Mouse (Mus musculus): ENCODE data around the gene Glra1. TPM values are rescaled to one million over a fixed set of nuclear protein-coding genes. Genes with fewer than 3 reads are reported as not detected.
"Not testable (repeated sequence)": the region's sequence is repeated elsewhere in the genome, so short reads cannot be mapped to it uniquely, and the experiment has no call there.

Glra1 gene
- not detected in 2 replicates for polyA plus RNA-seq (2012; rRNA removed)

DNA sequence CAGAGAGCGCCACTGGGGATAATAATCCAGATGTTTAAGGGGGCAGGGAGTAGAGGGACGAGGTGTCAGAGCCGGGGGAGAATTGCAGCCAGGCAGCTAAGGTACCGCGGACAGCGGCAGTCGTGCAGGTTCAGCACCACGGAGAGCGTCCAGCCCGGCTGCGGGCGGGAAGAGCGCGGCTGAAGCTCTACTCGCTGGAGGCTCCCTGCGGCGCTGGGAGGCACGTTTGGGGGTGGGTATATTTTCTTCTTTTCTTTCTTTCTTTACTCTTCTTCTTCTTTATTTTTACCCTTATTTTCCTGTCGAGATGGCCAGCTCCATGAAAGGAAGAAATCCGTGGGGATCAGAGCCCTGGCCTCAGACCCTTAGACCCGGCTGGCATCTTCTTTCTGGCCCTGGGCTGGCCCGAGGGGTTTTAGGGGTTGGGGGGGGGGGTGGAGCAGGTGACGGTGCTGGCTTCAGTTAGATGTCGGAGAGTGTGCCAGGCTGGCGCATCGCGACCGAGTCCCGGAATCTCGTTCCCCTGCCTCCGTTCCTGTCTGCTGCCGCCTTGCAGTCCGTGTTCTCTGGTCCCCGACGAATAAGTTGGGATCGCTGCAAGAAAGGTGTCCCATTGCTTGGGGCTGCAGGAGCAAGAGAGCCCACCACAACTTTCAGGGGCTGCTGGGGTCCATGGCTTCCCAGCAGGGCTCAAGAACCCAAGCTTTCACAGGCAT is at the start of gene Glra1:
Gene Glra1 (minus strand): TSS at position 391 of the 716 bp plus-strand sequence.
- no peaks in the 10 kb centered on the region for H3K4me1 ChIP-seq (ENCODE audit: control insufficient read depth, insufficient read depth, insufficient read length, low read length)
- TF ChIP-seq CTCF (IDR thresholded peaks at IDR 0.05; ENCODE audit: extremely low read depth, insufficient read length, insufficient replicate concordance, low read depth, low read length) = no peak
- H3K27me3 ChIP-seq (ENCODE audit: control insufficient read depth, insufficient read depth, low read length) = peaks cover 5% of the 10 kb centered on the region; the same call in 1 of the 2 replicates
- H3K36me3 ChIP-seq (ENCODE audit: control insufficient read depth, insufficient read depth, low read length) = no peaks in the 10 kb centered on the region
- no peak within 1 kb of the TSS for H3K27ac ChIP-seq (ENCODE audit: insufficient read depth, low read depth, low read length)
- no peak within 1 kb of the TSS for H3K4me3 ChIP-seq (ENCODE audit: low read depth, low read length)
- 4% methylated on average over 36 of the region's 36 CpGs for WGBS

DNA sequence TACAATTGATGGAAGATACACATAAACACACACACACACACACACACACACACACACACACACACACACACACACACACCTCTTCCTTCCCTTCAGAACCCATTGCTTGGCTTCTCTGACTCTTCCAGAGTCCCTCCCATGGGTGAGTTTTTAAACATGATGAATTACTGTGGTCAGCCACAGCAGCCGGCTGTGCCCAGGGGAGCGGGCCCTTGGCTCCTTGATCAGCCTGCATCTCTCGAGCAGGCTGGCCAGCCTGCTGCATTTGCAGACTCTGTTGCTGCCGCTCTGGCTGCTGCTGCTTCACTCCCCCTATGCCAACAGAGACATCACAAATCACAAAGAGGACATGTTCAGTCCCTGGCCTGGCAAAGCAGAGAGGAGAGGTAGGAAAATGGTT is 29.0 kb upstream of the Glra1 start:
- no peaks in the 10 kb centered on the region for H3K27me3 ChIP-seq (ENCODE audit: control insufficient read depth, insufficient read depth, low read length)
- WGBS = 40% methylated on average over 4 of the region's 4 CpGs
- H3K4me3 ChIP-seq (ENCODE audit: low read depth, low read length) = no peak overlapping the region
- H3K27ac ChIP-seq (ENCODE audit: insufficient read depth, low read depth, low read length) = no peak overlapping the region
- TF ChIP-seq POLR2A (IDR thresholded peaks at IDR 0.05; ENCODE audit: low read depth, low read length) (no peak), CTCF (IDR thresholded peaks at IDR 0.05; ENCODE audit: extremely low read depth, insufficient read length, insufficient replicate concordance, low read depth, low read length) (no peak)
- no peaks in the 10 kb centered on the region for H3K4me1 ChIP-seq (ENCODE audit: control insufficient read depth, insufficient read depth, insufficient read length, low read length)
- H3K36me3 ChIP-seq (ENCODE audit: control insufficient read depth, insufficient read depth, low read length) = no peaks in the 10 kb centered on the region

DNA sequence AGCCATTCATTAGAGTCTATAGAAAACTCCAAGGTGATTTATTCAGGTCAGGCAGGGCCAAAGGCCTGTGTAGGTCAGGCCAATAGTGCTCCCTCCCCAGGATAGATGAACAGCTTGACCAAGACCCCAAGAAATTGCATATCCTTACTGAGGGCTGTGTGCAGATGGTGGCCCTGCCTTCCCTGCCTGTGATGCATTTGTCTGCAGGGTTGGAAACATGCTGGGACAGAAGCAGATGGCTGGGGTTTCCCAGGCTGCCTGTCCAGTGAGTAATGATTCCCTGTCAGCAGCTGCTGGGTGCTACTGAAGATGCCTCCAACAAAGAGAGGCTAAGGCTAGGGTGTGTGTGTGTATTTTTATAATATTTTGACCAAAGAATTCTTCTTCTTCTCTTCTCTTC is 25.9 kb upstream of the Glra1 start:
- TF ChIP-seq CTCF (IDR thresholded peaks at IDR 0.05; ENCODE audit: extremely low read depth, insufficient read length, insufficient replicate concordance, low read depth, low read length) (no peak), POLR2A (IDR thresholded peaks at IDR 0.05; ENCODE audit: low read depth, low read length) (no peak)
- H3K27ac ChIP-seq (ENCODE audit: insufficient read depth, low read depth, low read length) = no peak overlapping the region
- H3K27me3 ChIP-seq (ENCODE audit: control insufficient read depth, insufficient read depth, low read length) = no peaks in the 10 kb centered on the region
- no peak overlapping the region for H3K4me3 ChIP-seq (ENCODE audit: low read depth, low read length)
- no peaks in the 10 kb centered on the region for H3K4me1 ChIP-seq (ENCODE audit: control insufficient read depth, insufficient read depth, insufficient read length, low read length)
- no peaks in the 10 kb centered on the region for H3K36me3 ChIP-seq (ENCODE audit: control insufficient read depth, insufficient read depth, low read length)

DNA sequence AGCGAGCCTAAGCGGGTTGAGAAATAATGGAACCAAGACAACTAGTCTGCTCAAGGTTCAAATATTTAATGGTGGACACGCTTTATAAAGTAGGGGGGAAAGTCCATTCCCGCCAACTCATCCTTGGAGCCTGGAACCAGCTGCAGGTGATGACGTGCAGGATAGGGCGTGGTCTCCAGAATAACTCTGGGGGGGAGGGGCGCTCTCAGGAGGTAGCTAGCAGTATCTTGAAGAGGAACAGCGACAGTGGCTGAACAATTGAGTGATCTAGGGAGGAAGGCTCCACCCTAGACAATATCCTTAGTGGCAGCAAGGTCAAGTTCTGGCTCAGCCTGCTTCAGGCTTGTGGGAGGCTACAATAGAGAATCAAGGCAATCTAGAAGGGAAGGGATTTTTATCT is 6.6 kb upstream of the Glra1 start:
- H3K4me1 ChIP-seq (ENCODE audit: control insufficient read depth, insufficient read depth, insufficient read length, low read length); H3K27ac ChIP-seq (ENCODE audit: insufficient read depth, low read depth, low read length); H3K4me3 ChIP-seq (ENCODE audit: low read depth, low read length); H3K27me3 ChIP-seq (ENCODE audit: control insufficient read depth, insufficient read depth, low read length); H3K36me3 ChIP-seq (ENCODE audit: control insufficient read depth, insufficient read depth, low read length): not testable (repeated sequence)
- 67% methylated on average over 8 of the region's 8 CpGs for WGBS

DNA sequence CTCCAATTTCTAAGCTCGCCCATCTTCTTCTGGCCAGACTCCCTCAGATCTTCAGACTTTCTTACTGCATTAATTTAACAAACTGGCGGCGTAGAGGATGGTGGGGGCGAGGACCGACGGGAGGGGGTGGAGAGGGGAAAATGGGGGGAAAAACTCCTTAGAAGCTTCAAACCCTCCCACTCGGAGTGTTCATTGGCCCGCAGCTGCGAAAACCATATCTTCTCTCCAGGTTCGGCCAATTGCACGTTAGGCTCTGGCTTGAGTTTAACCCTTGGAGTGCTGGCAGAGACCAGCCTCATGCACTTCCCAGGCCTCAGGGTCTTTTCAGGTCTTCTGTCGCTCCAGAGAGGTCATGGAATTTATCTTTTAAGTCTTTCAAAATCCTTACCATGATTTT is 524 bp upstream of the Glra1 start:
- H3K27ac ChIP-seq (ENCODE audit: insufficient read depth, low read depth, low read length) = no peak overlapping the region
- TF ChIP-seq POLR2A (IDR thresholded peaks at IDR 0.05; ENCODE audit: low read depth, low read length) = no peak
- no peak for TF ChIP-seq CTCF (IDR thresholded peaks at IDR 0.05; ENCODE audit: extremely low read depth, insufficient read length, insufficient replicate concordance, low read depth, low read length)
- H3K4me3 ChIP-seq (ENCODE audit: low read depth, low read length) = no peak overlapping the region
- H3K27me3 ChIP-seq (ENCODE audit: control insufficient read depth, insufficient read depth, low read length) = peaks cover 5% of the 10 kb centered on the region; the same call in 1 of the 2 replicates
- no peaks in the 10 kb centered on the region for H3K4me1 ChIP-seq (ENCODE audit: control insufficient read depth, insufficient read depth, insufficient read length, low read length)
- no peaks in the 10 kb centered on the region for H3K36me3 ChIP-seq (ENCODE audit: control insufficient read depth, insufficient read depth, low read length)
- WGBS = 13% methylated on average over 12 of the region's 12 CpGs

DNA sequence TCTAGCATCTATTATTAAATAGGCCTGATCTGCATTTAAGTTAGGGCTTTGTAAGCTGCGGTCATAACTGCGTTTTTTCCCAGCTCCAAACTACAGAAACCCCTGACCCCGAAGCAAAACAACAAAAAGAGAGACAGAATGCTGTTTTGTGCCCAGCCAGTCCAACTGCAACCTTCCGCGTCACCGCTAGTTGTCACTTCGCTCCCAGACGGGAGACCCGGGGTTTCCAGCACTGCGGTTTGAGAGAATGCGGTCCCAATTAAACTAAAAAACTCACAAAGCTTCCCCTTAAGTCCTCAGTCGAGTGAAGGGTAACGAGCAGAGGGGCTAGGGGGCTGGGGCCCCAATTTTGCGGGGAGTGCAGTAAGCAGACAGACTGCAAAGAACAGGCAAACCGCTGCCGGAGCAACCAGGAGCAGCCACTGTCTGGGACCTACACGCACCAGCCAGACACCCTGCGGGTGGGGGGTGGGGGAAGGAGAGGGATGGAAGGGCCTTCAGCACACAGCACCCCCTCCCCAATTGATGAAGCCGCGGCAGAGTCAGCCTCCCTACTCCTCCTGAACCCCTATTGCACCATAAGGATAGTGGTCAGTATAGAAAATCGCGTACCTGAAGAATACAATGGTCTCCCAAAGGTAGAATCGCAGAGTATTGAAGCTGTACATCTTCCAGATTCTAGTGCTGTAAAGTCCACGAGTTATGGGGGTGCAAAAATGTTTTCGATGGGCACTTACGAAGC is 761 bp downstream of the Glra1 start:
- Histone ChIP-seq H3K27me3 (ENCODE audit: control insufficient read depth, insufficient read depth, low read length) (peaks cover 5% of the 10 kb centered on the region; the same call in 1 of the 2 replicates), H3K4me3 (ENCODE audit: low read depth, low read length) (no peak overlapping the region), H3K27ac (ENCODE audit: insufficient read depth, low read depth, low read length) (no peak overlapping the region), H3K36me3 (ENCODE audit: control insufficient read depth, insufficient read depth, low read length) (no peaks in the 10 kb centered on the region), H3K4me1 (ENCODE audit: control insufficient read depth, insufficient read depth, insufficient read length, low read length) (no peaks in the 10 kb centered on the region)
- WGBS = 14% methylated on average over 26 of the region's 26 CpGs
- TF ChIP-seq CTCF (IDR thresholded peaks at IDR 0.05; ENCODE audit: extremely low read depth, insufficient read length, insufficient replicate concordance, low read depth, low read length) (no peak), POLR2A (IDR thresholded peaks at IDR 0.05; ENCODE audit: low read depth, low read length) (no peak)

DNA sequence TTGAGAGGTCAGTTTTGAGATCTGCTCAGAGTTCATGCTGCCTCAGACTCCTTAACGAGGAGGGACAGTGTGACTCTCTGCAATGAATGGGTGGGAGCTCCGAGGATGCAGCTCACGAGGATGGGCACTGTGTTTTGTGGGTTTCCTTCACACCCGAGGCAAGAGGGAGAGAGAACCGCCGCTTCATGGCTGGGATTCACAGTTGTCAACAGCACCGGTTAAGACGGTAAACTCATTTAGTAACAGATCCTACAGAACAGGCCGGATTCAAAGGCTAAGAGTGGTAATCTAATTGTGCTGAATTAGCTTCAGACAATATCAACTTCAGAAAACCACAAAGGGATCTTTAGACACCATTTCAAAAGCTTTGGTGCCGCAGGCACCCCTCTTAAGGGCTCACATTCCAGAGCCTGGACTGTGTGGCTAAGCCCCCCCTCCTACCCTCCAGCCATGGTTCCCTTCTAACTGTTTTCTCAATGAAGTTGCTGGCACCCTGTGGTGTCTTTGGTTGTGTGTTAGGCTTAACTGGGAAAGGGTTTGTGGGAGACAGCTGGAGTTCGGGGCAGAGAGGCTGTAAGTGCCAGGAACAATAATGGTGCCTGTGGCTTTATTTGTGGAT is 6.4 kb downstream of the Glra1 start:
- no peaks in the 10 kb centered on the region for H3K27me3 ChIP-seq (ENCODE audit: control insufficient read depth, insufficient read depth, low read length)
- TF ChIP-seq CTCF (IDR thresholded peaks at IDR 0.05; ENCODE audit: extremely low read depth, insufficient read length, insufficient replicate concordance, low read depth, low read length) = no peak
- no peak for TF ChIP-seq POLR2A (IDR thresholded peaks at IDR 0.05; ENCODE audit: low read depth, low read length)
- WGBS = 14% methylated on average over 11 of the region's 11 CpGs
- no peak overlapping the region for H3K4me3 ChIP-seq (ENCODE audit: low read depth, low read length)
- H3K27ac ChIP-seq (ENCODE audit: insufficient read depth, low read depth, low read length) = no peak overlapping the region
- H3K36me3 ChIP-seq (ENCODE audit: control insufficient read depth, insufficient read depth, low read length) = no peaks in the 10 kb centered on the region
- no peaks in the 10 kb centered on the region for H3K4me1 ChIP-seq (ENCODE audit: control insufficient read depth, insufficient read depth, insufficient read length, low read length)
